Mouse (Mus musculus) layer of hippocampus, adult 9-10 months (tissue): ENCODE measurements at regions not wholly inside any gene's neighbourhood (a gene's known extent, or its start where the extent isn't known, plus 50 kb on each side); places are given as distances from the start of the nearest gene placed in this dataset.

Experiments
- DNase-seq: peaks from one replicate; pipeline ENCODE4 v3.0.0; 2022; ENCODE audit warnings: low spot score

DNA sequence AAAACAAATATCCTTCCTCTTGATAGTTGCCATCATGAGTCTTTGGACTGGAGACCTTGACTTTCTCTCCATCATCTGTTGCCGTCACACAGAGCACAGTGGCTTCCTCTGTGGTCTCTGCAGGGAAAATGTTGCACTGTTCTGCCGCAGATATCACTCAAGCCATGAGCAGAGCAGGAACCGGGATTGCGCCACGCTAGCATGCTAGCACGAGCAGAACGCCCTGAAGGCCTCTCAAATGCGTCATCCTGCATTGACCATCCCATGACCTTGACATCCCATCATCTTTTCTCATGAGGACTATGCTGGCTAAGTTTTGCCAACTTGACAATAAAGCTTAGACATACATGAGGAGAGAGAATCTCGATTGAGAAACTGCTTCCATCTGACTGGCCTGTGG lies 134.6 kb upstream of the Thbs1 start:
- no peak for DNase-seq

DNA sequence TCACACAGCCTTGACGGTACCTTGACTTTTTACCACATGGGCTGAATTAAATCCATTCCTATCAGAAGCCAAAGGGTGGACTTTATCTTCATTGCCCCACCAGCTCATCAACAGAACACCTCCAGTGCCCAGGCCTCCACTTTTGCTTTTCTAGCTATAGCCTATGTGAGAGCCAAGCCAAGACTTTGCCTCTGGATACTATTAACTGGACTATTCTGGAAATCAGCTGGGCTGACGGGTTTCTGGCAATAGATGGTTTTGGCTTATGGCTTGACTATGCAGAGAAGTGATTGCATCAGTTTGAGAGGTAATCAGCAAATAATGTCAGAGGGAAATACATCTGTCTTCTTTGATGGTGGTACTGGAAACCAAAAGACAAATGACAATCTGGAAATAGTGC lies 130.8 kb upstream of the Thbs1 start:
- no peak for DNase-seq

DNA sequence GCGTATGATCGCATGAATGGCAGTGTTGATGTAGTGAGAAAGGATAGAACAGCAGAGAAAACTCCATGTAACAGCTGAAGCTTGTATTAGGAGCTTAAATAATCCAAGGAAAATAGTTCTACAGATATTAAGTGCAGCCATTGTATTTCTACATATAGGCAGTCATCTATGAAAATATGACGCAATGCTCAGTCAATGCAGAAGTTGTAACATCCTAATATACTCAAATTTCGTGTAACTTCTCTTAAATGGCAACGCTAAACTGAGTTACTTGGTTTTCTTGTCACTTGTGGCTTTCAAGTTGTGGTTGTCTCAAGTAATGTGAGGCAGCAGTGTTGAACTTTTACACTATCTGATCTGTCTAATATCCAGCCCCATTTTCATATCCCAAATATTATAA lies 127.1 kb upstream of the Thbs1 start:
- DNase-seq: no peak

DNA sequence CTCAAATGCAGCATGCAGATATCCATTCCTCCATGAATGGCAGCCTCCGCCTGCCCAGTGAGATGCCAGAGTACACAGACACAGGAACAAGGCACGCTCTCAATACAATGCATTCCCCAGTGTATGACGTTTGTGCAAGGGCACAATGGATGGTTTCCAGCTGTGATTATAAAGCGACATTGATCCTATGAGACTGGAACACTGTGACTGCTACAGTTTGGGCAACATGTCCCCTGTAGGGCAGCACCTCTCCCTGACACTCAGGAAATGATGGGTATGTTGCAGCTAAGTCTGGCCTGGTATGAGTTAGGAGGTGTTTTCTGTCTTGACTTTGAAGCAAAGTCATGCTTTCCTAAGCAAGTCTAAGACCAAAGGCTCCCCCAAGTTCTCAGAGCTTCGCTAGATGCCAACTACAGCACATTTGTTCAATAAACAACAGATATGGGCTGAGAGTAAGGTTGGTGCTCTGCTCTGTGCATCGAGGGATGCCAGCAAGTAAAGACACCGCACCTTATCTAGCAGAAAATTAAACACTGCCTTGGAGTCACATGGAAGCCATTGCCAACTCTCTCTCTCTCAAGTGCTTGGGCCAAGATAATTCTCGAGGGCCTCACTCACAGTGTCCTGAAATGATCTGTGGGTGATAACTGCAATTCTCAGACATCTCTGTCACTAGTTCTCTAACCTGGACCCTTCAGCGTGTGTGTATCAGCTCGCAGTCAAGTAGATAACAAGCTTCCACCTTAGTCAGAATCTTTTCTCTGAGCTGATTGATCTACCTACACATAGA lies 124.1 kb upstream of the Thbs1 start:
- DNase-seq: no peak

DNA sequence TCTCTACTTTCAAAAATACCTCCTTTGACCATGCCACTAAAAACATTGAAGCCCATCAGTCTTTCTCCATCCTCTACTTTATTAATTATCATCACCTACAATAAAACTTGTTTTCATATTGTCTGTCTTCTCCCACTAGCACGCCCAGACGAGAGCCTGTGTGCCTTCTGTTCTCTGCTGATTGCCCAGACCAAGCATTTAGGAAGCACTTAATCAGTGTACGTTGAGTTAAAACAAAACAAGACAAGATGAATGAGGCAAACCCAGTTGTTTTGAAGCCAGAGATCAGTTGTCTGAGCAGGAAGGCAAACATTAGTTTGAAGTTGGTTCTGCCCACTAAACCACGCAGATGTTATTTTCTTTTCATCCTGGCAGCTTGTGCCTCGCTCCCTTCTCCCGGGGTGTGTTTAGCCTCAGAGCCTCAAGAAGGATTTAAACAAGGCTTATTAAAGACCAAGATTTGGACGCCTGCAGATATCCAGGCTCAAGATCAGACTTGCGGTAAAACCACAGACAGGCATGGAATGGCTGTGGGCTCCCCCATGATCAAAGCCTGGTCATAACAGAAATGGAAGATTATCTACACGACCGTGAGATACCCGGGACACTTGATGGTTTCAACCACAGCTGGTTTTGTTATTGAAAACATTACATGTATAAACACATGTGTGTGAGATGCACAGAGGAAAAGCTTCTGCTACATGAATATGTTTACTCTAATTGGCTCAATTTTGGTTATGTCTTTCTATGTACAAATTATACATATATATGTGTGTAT lies 123.1 kb upstream of the Thbs1 start:
- DNase-seq: no peak

DNA sequence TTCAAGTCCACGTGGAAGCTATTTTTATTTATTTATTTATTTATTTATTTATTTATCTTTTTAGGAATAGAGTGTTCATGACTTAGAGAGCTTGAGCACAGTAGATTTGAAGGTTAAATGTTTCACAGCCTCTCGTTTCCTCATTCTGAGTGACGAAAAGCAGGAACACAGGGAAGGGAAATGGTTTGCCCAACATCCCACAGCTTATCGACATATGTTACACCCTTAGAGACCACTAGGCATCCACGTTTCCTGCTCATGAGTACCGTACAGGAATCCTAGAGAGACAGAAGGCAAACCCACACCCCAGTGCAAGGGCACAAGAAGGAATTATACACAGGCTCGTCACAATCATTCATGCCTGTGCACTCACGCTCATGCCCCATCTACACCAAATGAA lies 122.5 kb upstream of the Thbs1 start:
- no peak for DNase-seq

DNA sequence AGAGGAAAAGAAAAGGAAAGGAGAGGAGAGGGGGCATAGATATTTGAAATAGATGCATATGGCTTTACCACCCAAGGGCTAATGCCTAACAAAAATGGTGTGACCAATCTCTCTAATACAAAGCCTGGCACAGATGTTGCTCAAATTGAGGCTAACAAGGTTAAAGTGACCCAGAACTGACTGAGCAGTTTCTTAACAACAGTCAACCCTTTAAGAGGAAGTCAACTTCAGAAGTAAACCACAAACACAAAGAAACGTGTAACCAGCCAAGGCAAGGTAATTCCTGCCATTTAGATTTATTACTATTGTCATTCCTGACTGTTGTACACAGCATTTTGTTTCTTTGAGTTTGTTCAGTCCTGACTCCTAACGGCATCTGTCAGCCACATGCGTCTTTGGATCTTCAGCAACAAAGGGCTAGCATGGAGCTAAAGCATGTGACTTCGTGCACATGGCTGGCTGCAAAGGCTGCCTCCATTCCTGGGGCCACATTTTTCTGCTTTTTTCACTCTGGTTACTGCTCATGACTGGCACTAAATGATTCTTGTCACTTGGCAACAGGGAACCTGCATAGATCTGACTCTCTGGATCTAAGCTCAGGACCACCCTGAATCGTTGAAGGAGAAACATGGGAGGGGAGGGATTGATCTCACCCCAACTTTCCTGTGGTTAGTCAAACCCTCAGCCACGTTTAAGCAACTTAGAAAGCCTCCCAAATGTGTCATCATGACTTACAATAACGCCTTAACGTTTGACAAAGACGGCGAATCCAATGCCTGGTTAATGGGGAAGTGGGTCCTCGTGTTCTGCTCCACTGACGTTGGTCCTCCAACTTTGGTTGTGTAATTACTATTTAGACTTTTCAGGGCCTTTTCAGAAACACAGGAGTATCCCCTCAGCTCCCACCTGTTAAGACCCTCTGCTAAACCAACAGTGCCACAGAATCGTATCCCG lies 115.3 kb upstream of the Thbs1 start:
- no peak for DNase-seq

DNA sequence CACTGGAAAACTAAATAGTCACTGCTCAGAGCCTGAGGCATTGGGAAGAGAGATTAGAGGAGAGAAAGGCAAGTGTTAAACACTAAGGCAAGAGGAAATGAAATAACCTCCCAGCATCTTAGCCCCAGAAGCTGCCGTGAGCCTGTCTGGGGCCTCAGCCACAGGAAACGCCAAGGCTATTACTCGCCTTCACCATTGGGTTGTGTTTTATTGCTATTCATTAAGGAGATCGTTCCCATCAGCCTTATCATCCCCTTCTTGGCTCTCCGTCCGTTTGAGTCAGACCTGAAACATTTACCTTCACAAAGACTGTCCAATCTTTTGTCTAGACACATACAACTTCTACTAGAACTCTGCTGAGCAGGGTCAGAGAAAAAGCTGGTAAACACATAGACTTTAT lies 112.0 kb upstream of the Thbs1 start:
- DNase-seq: no peak

DNA sequence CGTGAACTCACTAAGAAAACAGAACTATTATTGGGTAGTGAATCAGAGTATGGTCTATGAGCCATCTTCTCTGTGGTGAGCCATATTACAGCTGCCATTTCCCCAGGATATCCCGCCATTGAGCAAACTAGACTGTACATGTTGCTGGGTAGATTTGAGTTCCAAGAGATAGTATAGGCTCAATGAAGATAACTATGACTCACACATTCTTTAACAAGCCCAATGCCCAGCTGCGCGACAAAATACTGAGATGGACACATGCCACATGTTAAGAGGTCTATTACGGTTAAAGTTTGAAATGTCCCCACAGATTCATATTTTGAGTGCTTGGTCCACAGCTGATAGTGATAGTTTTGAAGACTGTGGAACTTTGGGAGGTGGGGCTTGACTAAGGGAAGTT lies 107.5 kb upstream of the Thbs1 start:
- no peak for DNase-seq

DNA sequence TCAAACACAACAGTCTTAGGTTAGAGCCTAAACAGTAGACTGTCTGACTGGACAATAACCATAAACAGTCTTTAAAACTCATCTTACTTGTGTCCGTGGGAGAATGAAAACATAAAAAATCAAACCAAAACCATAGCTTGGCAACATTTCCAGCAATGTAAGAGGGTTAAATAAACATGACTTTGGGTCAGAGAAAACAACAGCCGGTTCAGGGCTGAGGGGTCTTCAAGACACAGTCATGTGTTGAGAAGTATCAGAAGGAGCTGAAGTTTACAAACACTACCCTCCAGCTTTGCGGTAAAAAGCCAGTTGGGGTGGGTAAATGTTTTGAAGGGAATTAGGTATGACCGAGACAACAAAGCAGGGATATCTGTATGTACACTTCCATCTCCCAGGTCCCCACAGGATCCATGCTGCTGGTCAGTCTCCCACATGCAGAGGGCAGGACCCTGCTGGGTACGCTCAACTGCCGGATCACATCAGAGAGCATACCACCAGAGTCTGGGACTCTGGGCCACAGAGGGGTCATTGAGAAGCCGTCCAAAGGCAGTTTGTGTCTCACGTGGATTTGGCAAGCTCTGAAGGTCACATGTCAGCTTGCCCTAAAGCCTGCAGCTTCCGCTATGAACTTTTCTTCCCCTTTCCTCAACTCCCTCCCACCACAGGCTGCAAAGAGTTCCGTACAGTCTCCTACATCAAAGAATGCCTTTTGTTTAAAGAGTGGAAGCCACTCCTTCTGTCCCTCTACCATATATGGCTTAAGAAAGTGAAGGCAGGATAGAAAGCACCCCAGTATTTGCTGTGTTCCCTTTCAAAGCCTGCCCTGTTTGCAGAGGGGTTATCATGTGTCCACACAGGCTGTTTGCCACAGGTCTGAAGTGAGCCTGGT lies 103.9 kb upstream of the Thbs1 start:
- DNase-seq: no peak

DNA sequence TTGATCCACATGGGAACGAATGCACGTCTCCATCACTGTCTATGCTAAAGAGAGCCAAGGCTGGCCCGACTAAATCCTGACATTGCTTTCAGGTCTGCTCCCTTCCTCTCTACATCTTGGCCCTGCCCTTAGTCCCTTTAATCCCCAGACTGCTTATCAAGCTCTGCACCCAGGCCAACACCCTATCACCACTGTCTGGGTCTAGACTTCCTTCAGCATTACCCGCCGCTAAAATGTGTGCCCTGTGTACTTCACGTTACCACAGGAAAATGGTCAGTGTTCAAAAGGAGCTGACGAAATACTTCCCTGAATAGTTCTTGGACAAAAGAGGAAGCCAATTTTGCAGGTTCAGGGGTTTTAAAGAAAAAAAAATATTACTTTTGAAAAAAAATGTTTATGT lies 100.0 kb upstream of the Thbs1 start:
- no peak for DNase-seq

DNA sequence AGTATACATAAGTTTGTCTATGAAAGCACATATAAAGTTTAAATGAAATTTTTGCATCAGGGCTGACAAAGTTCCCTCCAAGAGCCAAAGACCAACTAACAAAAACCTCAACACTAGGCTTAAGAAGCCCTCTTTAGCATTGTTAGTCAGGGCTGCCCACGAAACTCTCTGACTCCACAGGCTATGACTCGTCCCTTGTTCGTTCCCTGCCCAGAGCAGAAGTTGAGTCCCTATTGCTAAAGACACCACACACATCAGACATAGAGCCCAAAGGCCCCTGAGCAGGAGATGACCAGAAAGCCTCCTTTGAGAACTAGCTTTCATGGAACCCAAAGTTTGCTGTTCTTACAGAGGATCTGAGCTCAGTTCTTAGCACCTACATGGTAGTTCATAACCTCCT lies 99.5 kb upstream of the Thbs1 start:
- no peak for DNase-seq

DNA sequence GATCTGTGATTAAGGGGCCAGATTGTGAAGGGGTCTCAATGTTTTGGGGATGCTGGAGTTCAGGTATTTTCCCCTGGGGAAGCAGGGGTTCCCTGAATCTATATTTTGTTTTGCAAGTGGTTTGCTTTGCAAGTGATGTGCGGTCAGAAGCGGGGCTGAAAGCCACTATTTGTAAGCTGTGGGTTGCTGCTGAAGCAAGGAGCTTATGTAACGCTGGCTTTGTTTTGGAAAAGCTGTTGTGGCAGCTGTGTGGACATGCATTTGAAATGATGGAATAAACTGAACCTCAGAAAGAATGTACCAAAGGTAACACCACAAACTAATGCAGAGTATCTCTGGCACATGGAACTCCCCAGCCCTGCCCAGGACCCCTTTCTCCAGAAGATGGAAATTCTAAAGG lies 98.5 kb upstream of the Thbs1 start:
- DNase-seq: no peak

DNA sequence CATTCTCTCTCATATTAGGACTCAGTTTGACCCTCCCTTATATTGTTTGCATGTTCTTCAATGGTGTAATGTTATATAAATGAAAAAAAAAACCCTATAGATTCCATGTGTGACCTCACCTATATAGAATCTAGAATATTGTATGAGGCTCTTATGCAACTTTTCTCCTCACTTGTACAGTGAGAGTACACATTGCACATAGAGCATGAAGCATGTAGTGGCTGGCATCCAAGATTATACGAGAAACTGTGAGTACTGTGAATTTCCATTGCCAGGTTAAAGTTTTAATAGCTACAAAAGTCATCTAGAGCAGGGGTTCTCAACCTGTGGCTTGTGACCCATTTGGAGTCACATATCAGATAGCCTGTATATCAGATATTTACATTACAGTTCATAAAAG lies 96.5 kb upstream of the Thbs1 start:
- no peak for DNase-seq

DNA sequence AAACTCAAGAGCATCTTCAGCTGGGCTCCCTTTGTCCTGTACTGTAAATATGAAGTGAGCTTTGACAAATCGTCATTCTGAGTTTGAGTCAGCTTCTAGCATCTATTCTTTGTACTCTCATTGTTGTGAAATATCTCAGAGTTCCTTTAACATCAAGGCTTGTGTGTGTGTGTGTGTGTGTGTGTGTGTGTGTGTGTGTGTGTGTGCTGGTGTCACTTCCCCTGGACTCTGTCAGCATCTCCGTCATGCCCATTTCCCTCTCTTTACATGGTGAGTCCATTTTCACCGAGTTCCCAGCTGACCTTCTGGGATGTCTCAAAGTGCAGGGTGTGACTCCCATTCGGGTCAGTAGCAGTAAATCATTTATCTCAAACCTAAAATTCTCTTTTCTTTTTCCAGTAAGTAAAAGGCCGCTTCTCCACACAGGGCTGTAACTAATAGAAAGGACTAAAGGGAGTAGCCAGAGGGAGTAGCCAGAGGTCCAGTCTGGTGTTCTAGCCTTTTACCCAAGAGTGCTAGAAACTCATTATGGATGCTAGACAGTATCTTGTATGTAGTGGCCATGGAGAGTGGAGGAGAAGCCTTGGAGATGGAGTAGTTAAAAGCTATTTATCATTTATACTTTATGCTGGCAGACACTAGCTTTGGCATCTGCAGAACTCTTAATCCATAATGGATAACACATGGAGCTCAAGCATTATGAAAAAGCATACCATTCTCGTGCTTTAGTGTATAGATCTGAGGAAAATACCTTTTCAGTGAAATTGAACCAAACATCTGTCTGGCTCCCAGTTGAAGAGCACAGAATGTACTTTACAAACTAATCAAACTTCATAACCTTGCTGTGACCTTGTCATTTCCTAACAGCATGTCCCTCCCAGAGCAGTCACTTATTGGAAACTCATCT lies 85.6 kb upstream of the Thbs1 start:
- DNase-seq: no peak

DNA sequence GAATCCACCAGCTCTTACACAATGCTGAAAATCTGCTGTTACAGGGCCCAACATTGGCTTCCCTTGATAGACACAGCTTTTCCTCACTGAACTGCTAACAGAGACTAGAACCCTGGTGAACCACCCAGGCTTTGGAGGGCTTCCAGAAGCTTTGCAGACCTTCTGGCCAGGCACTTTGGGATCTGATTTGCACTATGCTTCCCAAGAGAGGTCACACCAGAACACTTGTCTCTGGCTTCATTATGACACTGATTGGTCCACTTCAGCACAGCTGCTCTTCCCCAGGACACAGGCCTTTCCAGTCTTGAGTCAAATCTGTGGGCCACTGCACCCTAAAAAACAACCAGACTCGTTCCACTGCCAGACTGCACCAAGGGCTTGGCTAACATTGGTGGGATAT lies 82.8 kb upstream of the Thbs1 start:
- DNase-seq: no peak

DNA sequence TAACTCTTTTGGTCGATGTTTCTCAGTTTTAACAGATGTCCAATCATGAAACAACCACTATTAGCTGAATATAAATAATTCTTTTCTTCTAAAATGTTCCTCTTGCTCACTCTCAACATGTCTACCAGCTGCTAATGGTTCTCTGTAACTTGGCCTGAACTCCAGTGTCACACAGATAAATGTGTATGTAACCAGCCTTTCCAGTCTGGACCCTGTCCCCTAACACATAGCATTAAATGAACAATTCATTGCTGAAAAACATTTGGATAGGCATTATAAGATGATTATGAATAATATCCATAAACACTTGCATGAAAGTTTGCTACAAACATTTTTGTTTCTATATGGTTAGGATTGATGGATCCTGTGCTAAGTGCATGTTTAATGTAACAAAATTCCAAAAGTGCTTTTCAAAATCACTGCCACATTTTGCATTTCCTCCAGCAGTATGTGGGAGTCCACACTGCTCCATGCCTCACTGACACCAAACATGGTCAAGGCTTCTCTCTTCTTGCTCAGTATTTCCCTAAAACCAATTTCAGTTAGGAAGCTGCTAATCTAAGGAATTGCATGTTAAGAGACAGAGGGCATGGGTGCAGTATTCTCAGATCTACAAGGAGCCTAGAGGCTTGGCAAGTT lies 82.1 kb upstream of the Thbs1 start:
- DNase-seq: no peak

DNA sequence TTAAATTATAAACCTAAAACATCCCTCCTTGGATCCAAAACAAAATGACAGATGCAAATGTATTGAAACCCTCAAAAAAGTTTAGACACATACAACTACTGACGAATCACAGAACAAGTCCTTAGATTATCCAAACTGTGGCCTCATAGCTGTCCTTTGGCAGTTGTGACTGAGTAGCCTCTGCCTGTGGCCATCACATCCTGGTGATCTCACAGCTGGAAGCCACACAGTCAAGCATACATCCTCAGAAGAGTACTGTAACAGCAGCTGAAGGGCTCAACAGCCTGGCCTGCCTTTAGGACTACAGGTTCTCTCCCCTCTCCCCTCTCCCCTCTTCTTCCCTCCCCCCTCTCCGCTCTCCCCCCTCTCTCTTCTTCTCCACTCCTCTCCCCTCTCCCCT lies 80.0 kb upstream of the Thbs1 start:
- no peak for DNase-seq

DNA sequence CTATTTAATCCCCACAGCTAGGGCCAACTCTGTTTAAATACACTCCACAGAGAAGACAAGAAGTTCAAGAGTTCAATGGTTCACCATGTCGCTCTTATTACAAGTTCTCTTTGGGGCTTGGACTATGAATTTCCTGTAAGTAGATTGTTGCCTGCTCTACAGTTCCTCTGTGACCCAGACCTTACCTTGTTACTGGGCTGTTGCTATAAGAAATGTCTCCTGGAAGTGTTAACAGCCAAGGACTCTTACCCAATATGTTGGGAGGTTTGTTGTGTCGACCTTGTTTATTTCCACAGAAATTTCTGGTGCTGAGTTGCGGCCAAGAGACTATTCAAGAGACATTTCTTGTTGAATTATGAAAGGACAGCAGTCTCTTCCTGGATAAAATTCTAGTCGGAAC lies 78.3 kb upstream of the Thbs1 start:
- no peak for DNase-seq

DNA sequence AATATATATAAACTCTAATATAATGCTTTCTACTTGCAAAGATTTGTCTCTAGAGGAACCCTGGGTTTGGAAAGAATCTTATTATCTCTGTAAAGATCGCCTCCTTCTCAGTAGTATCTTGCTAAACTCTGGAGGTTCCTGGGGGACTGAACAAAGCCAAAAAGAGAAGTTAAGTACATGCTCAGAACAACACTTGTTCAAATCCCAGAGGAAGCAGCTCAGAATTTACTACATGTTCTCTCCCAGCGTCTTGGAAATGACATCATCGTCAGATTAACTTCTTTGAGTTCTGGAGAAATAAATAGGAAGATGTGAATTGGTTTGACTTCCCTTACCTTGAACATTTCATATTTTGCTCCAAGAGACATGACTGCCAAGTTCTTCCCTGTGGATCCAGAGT lies 77.7 kb upstream of the Thbs1 start:
- DNase-seq: no peak
